Mouse (Mus musculus) liver, adult 2 months (tissue): ENCODE data around the gene Arhgap17. TPM values are rescaled to one million over a fixed set of nuclear protein-coding genes. Genes with fewer than 3 reads are reported as not detected.
A peak's percentile ranks its signal among the peaks of the same experiment; 100 is the strongest.

Experiments used
- DNase-seq: peaks from one replicate; pipeline ENCODE4 v3.0.0-alpha.2; 2011; ENCODE audit warnings: low read depth, low spot score; ENCODE audit errors: extremely low read depth
- H3K27ac ChIP-seq: fragments of 200-500 bp; replicated peaks from 2 replicates; pipeline ENCODE4 v1.5.1; 2012; ENCODE audit warnings: low read depth, mild to moderate bottlenecking, control low read depth, inconsistent platforms, low read length; ENCODE audit not compliant: insufficient read depth
- H3K27me3 ChIP-seq: fragments of 200-500 bp; 2 replicates; pipeline ENCODE4 v1.6.1; 2012; ENCODE audit warnings: mild to moderate bottlenecking, moderate library complexity, low read length, inconsistent platforms; ENCODE audit not compliant: control insufficient read depth, insufficient read depth
- H3K36me3 ChIP-seq: fragments of 200-500 bp; 2 replicates; pipeline ENCODE4 v1.6.1; 2012; ENCODE audit warnings: low read length, inconsistent platforms; ENCODE audit not compliant: control insufficient read depth, insufficient read depth
- H3K4me1 ChIP-seq: fragments of 200-500 bp; 2 replicates; pipeline ENCODE4 v1.6.1; 2011; ENCODE audit warnings: low read length; ENCODE audit not compliant: control insufficient read depth, insufficient read depth
- H3K4me3 ChIP-seq: fragments of 200-500 bp; 2 replicates; pipeline ENCODE4 v1.5.1; 2011; ENCODE audit warnings: low read depth, mild to moderate bottlenecking, control low read depth, low read length, moderate library complexity; ENCODE audit not compliant: insufficient read depth
- H3K79me2 ChIP-seq: fragments of 200-500 bp; 2 replicates; pipeline ENCODE4 v1.6.1; 2012; ENCODE audit warnings: inconsistent platforms, mild to moderate bottlenecking, low read length, moderate library complexity; ENCODE audit not compliant: control insufficient read depth, insufficient read depth
- H3K9ac ChIP-seq: fragments of 200-500 bp; 2 replicates; pipeline ENCODE4 v1.6.1; 2012; ENCODE audit warnings: low read depth, mild to moderate bottlenecking, control low read depth, inconsistent platforms, low read length
- CTCF ChIP-seq: fragments of 200-500 bp; IDR thresholded peaks from 2 replicates; pipeline ENCODE4 v1.5.1; 2011; ENCODE audit warnings: low read depth, low read length, control low read depth
- POLR2A ChIP-seq: fragments of 200-500 bp; IDR thresholded peaks from 2 replicates; pipeline ENCODE4 v1.6.1; 2011; ENCODE audit warnings: low read length, control low read depth; ENCODE audit not compliant: insufficient read depth; ENCODE audit errors: extremely low read depth
- WGBS: fragments of 180-500 bp; shearing (Covaris S2); methylation state at CpG from one replicate; pipeline ENCODE4 v1.1.7; 2018; 5-methylcytosine and 5-hydroxymethylcytosine counted together
- polyA plus RNA-seq: library from polyadenylated mRNA; depleted of rRNA; stranded (reverse); fragments of >200 nt; gene quantifications from 2 replicates; pipeline ENCODE4 v1.2.3, GENCODE M21; 2012
- total RNA-seq: library from RNA; depleted of rRNA; stranded (reverse); fragments of >200 nt; gene quantifications from 2 replicates; pipeline ENCODE4 v1.2.3, GENCODE M21; 2014

Arhgap17 gene
- total and polyA plus RNA-seq, 2 experiments, result 4.9 to 8.6 TPM

- H3K4me3 ChIP-seq, result no peak overlapping the region
- no peaks in the 10 kb centered on the region; the same call in 1 of the 2 replicates for H3K79me2 ChIP-seq
- no peak for DNase-seq
- TF ChIP-seq CTCF (no peak), POLR2A (no peak)
- H3K4me1 ChIP-seq, result no peaks in the 10 kb centered on the region
- no peak overlapping the region for H3K27ac ChIP-seq
- H3K27me3 ChIP-seq, result no peaks in the 10 kb centered on the region
- H3K9ac ChIP-seq, result no peak overlapping the region
- H3K36me3 ChIP-seq, result peaks cover 10% of the 10 kb centered on the region; the same call in 1 of the 2 replicates
- 87% methylated on average over 4 of the region's 4 CpGs for WGBS
These were observed 42.8 kb downstream of the Arhgap17 start for GRCm38 (mm10) chr7:123326901-123327300.

DNA sequence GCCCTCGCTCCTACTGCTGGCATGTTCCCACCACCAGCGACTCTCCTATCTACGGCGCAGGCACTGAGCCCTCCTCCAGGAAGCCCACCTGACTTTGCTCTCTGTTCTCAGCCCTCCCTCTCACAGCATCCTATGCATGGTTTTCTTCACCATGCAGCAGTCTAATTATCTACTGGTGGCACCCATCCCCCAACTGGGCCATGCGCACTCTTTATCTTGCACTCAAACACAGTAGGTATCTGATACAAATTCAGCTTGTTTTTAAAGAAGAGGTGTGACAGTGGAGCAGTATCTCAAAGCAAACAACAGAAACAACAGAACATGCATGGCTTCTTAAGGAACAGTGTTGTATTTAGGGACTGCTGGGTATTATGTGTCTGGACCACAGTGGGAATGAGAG lies 43.7 kb downstream of the Arhgap17 start:
- H3K27ac ChIP-seq, result no peak overlapping the region
- H3K4me1 ChIP-seq, result no peaks in the 10 kb centered on the region
- WGBS, result 96% methylated on average over 5 of the region's 5 CpGs
- H3K27me3 ChIP-seq, result no peaks in the 10 kb centered on the region
- H3K4me3 ChIP-seq, result no peak overlapping the region
- H3K36me3 ChIP-seq, result peaks cover 18% of the 10 kb centered on the region; the same call in 1 of the 2 replicates
- no peaks in the 10 kb centered on the region for H3K79me2 ChIP-seq
- H3K9ac ChIP-seq, result no peak overlapping the region
- TF ChIP-seq POLR2A (no peak), CTCF (no peak)
- no peak for DNase-seq

DNA sequence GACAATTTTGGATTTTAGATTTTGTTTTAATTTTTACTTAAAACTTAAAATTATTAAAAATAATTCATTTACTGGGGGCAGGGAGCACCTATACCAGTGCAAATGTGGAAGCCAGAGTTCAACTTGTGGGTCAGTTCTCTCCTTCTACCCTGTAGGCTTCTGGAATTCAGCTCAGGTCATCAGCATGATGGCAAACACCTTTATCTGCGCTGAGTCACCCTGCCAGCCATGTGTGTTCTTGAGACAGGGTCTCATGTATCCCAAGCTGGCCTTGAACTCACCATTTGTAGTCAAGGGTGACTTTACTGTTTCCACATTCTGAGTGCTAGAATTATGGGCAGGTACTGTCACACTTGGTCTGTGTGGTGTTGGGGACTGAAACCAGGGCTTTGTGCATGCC lies 45.6 kb downstream of the Arhgap17 start:
- Histone ChIP-seq H3K27me3 (no peaks in the 10 kb centered on the region), H3K27ac (no peak overlapping the region), H3K4me3 (no peak overlapping the region), H3K36me3 (peaks cover 28% of the 10 kb centered on the region), H3K4me1 (no peaks in the 10 kb centered on the region), H3K9ac (no peak overlapping the region), H3K79me2 (no peaks in the 10 kb centered on the region)
- DNase-seq, result no peak
- 93% methylated on average over 1 of the region's 1 CpGs for WGBS
- TF ChIP-seq CTCF (no peak), POLR2A (no peak)

DNA sequence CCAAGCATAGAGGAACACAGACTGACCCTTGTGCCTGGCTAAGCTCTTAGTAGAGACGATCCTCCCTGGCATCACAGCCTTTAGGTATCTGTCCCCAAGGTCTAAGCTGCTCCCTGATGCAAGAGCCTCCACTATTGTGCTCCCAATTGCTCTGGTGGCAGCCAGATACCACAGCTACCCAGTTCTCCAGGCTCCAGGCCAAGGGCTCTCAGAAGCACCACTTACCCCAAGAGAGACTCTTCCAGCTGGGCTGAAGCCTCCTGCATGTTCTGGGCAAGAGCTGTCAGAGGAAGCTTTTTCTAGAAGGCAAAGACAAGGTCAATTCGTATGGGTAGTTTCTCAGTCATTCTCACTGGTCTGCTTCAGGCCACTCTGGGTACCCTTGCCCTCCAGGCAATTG lies 46.3 kb downstream of the Arhgap17 start:
- no peak overlapping the region for H3K27ac ChIP-seq
- TF ChIP-seq POLR2A (no peak), CTCF (no peak)
- H3K4me1 ChIP-seq, result no peaks in the 10 kb centered on the region
- no peak overlapping the region for H3K4me3 ChIP-seq
- 86% methylated on average over 2 of the region's 2 CpGs for WGBS
- H3K36me3 ChIP-seq, result peaks cover 30% of the 10 kb centered on the region
- H3K27me3 ChIP-seq, result no peaks in the 10 kb centered on the region
- no peaks in the 10 kb centered on the region for H3K79me2 ChIP-seq
- H3K9ac ChIP-seq, result no peak overlapping the region
- no peak for DNase-seq

DNA sequence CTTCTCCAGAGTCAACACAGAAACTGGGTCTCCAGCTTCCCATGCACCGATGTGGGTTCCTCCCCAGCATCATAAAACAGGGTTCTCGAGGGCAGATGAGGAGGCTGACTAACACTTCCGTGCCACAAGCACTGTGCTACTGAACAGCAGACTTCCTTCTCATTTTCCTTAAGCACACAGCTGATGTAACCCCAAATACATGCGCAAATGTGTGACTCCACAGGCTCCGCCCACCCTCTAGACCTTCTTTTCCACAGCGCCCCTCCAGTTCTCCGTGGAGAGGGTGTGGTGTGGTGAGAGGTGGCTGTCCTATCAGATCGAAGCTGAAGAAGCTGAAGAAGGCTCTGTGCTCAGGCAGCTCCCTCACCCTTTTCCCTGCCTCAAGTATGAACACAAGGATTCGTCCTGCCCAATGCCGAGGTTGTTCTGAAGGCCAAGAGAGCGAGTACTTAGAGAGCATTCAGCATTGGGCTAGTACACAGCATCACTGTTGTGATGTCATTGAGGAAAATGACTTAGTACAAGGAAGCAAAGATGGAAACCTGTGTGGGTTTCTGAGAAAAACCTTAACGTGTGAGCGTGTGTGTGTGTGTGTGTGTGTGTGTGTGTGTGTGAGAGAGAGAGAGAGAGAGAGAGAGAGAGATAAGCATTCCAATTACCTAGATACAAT lies 47.1 kb downstream of the Arhgap17 start:
- WGBS, result 89% methylated on average over 13 of the region's 13 CpGs
- Histone ChIP-seq H3K27ac (no peak overlapping the region), H3K27me3 (no peaks in the 10 kb centered on the region), H3K79me2 (no peaks in the 10 kb centered on the region), H3K4me1 (no peaks in the 10 kb centered on the region), H3K9ac (no peak overlapping the region), H3K4me3 (no peak overlapping the region), H3K36me3 (peaks cover 33% of the 10 kb centered on the region)
- TF ChIP-seq POLR2A, result no peak
- no peak for TF ChIP-seq CTCF
- DNase-seq, result peak; percentile 37

GRCm38 (mm10) chr7:123312738-123313137 lies 57.0 kb downstream of the Arhgap17 start:
- Histone ChIP-seq H3K4me1 (no peaks in the 10 kb centered on the region), H3K9ac (no peak overlapping the region), H3K4me3 (no peak overlapping the region), H3K36me3 (peaks cover 52% of the 10 kb centered on the region), H3K27me3 (no peaks in the 10 kb centered on the region), H3K79me2 (no peaks in the 10 kb centered on the region), H3K27ac (no peak overlapping the region)
- WGBS, result 88% methylated on average over 3 of the region's 3 CpGs
- TF ChIP-seq POLR2A, result no peak
- no peak for TF ChIP-seq CTCF
- no peak for DNase-seq
